Mouse (Mus musculus) liver, embryonic 14.5 days (tissue): Measurements from ENCODE around the gene Arid1b. TPM values are rescaled to one million over a fixed set of nuclear protein-coding genes. Genes with fewer than 3 reads are reported as not detected.

Experiments
- ATAC-seq: fragments of 200-750 bp; cut with Nextera tagmentation; 2 replicates; pipeline ENCODE4 v1.8.0; 2017; ENCODE audit warnings: moderate number of reproducible peaks, mild to moderate bottlenecking, moderate library complexity; ENCODE audit not compliant: insufficient read depth
- DNase-seq, 3 experiments: peaks; one replicate each; pipeline ENCODE4 v3.0.0-alpha.2; 2012 to 2013; ENCODE audit warnings: low read depth in 3 of 3, low spot score in 3 of 3
- H3K27ac ChIP-seq: fragments of 300-500 bp; sonication (generic); 2 replicates; pipeline ENCODE4 v1.5.1; 2014; ENCODE audit warnings: moderate library complexity, mild to moderate bottlenecking, control low read depth, inconsistent platforms
- H3K27me3 ChIP-seq: fragments of 300-500 bp; sonication (generic); 2 replicates; pipeline ENCODE4 v1.6.1; 2014; ENCODE audit warnings: mild to moderate bottlenecking, low read length, moderate library complexity; ENCODE audit not compliant: control insufficient read depth, insufficient read depth
- H3K36me3 ChIP-seq: fragments of 300-500 bp; sonication (generic); replicated peaks from 2 replicates; pipeline ENCODE4 v1.6.1; 2014; ENCODE audit warnings: low read depth; ENCODE audit not compliant: control insufficient read depth, insufficient read depth
- H3K4me1 ChIP-seq, 2 experiments: fragments of 200-500 bp in 1 of 2; fragments of 300-500 bp in 1 of 2; sonication (generic) in 1 of 2; replicated peaks; 2 replicates each; pipeline ENCODE4 v1.6.1; 2012 to 2014; ENCODE audit warnings: antibody characterized with exemption in 1 of 2, inconsistent platforms in 1 of 2, low read length in 1 of 2; ENCODE audit not compliant: control insufficient read depth in 2 of 2, insufficient read depth in 2 of 2
- H3K4me2 ChIP-seq: fragments of 300-500 bp; sonication (generic); 2 replicates; pipeline ENCODE4 v1.6.1; 2014; ENCODE audit warnings: low read depth, mild to moderate bottlenecking, control low read depth, moderate library complexity
- H3K4me3 ChIP-seq, 2 experiments: fragments of 200-500 bp in 1 of 2; fragments of 300-500 bp in 1 of 2; sonication (generic) in 1 of 2; 2 replicates each; pipeline ENCODE4 v1.5.1; 2012 to 2014; ENCODE audit warnings: low read depth in 2 of 2, low read length in 2 of 2, mild to moderate bottlenecking in 2 of 2, control low read depth in 1 of 2, inconsistent platforms in 1 of 2, moderate library complexity in 1 of 2; ENCODE audit not compliant: insufficient read depth in 1 of 2
- H3K9ac ChIP-seq: fragments of 300-500 bp; sonication (generic); replicated peaks from 2 replicates; pipeline ENCODE4 v1.6.1; 2014; ENCODE audit warnings: mild to moderate bottlenecking, control low read depth, moderate library complexity
- H3K9me3 ChIP-seq: fragments of 300-500 bp; sonication (generic); 2 replicates; pipeline ENCODE4 v1.6.1; 2016; ENCODE audit warnings: low read length, mixed read lengths; ENCODE audit not compliant: control insufficient read depth
- CTCF ChIP-seq: IDR thresholded peaks from 2 replicates; pipeline ENCODE4 v1.5.1; 2016; ENCODE audit warnings: antibody characterized with exemption, low read depth, control low read depth
- EP300 ChIP-seq: IDR thresholded peaks from 2 replicates; pipeline ENCODE4 v1.6.1; 2016; ENCODE audit warnings: antibody characterized with exemption, low read depth
- WGBS: fragments of 180-500 bp; shearing (Covaris S2); extraction: QIAGEN DNeasy Blood & Tissue Kit; methylation state at CpG from one replicate; pipeline ENCODE4 v1.1.7; 2014; ENCODE audit not compliant: insufficient replicate concordance; 5-methylcytosine and 5-hydroxymethylcytosine counted together
- polyA plus RNA-seq, 2 experiments: library from polyadenylated mRNA; depleted of rRNA in 1 of 2; stranded (reverse) in 1 of 2; unstranded in 1 of 2; fragments of >200 nt; fragmentation: Nextera tagmentation in 1 of 2; extraction: Ambion mirVana in 1 of 2; gene quantifications; 2 replicates each; pipeline versions ENCODE4 v1.2.1 to v1.2.3; 2012 to 2014

Gene Arid1b
- polyA plus RNA-seq, 2 experiments: 2.6 to 3.1 TPM

GRCm38 (mm10) chr17:5050970-5051530 is 56.9 kb downstream of the Arid1b start:
- WGBS: 67% methylated on average over 7 of the region's 7 CpGs
- no peak overlapping the region for H3K27ac ChIP-seq
- no peak overlapping the region for H3K4me2 ChIP-seq
- no peaks in the 10 kb centered on the region for H3K27me3 ChIP-seq
- ATAC-seq: no peak
- H3K9ac ChIP-seq: no peak overlapping the region
- H3K36me3 ChIP-seq: no peaks in the 10 kb centered on the region
- H3K4me3 ChIP-seq: no peak overlapping the region
- H3K9me3 ChIP-seq: no peaks in the 10 kb centered on the region
- H3K4me1 ChIP-seq: peaks cover 0 to 2% of the 10 kb centered on the region in 2 experiments; a peak in 1 of 4 replicates
- TF ChIP-seq EP300 (no peak), CTCF (no peak)
- no peak for DNase-seq

- no peak for DNase-seq
- no peaks in the 10 kb centered on the region for H3K36me3 ChIP-seq
- H3K4me3 ChIP-seq: no peak overlapping the region
- 71% methylated on average over 10 of the region's 10 CpGs for WGBS
- peaks cover 0 to 4% of the 10 kb centered on the region in 2 experiments; a peak in 2 of 4 replicates for H3K4me1 ChIP-seq
- no peak overlapping the region for H3K4me2 ChIP-seq
- no peak for ATAC-seq
- no peak overlapping the region for H3K9ac ChIP-seq
- no peak overlapping the region for H3K27ac ChIP-seq
- H3K27me3 ChIP-seq: no peaks in the 10 kb centered on the region
- H3K9me3 ChIP-seq: no peaks in the 10 kb centered on the region
- TF ChIP-seq CTCF: no peak
- no peak for TF ChIP-seq EP300
Observed at GRCm38 (mm10) chr17:5052091-5052799, 58.1 kb downstream of the Arid1b start.

GRCm38 (mm10) chr17:5052800-5053179 is 58.7 kb downstream of the Arid1b start:
- Histone ChIP-seq H3K36me3 (no peaks in the 10 kb centered on the region), H3K9ac (no peak overlapping the region), H3K4me2 (no peak overlapping the region), H3K4me3 (no peak overlapping the region), H3K4me1 (peaks cover 3 to 9% of the 10 kb centered on the region in 2 experiments; a peak in 3 of 4 replicates), H3K9me3 (no peaks in the 10 kb centered on the region), H3K27ac (no peak overlapping the region), H3K27me3 (no peaks in the 10 kb centered on the region)
- TF ChIP-seq EP300 (no peak), CTCF (no peak)
- 72% methylated on average over 4 of the region's 4 CpGs for WGBS
- no peak for ATAC-seq
- DNase-seq: no peak

- Histone ChIP-seq H3K27me3 (no peaks in the 10 kb centered on the region), H3K36me3 (no peaks in the 10 kb centered on the region), H3K9me3 (no peaks in the 10 kb centered on the region), H3K4me3 (no peak overlapping the region), H3K27ac (no peak overlapping the region), H3K9ac (no peak overlapping the region), H3K4me2 (no peak overlapping the region), H3K4me1 (peaks cover 7 to 11% of the 10 kb centered on the region in 2 experiments; a peak in 3 of 4 replicates)
- 80% methylated on average over 16 of the region's 16 CpGs for WGBS
- TF ChIP-seq CTCF: no peak
- TF ChIP-seq EP300: no peak
- DNase-seq (no peak), ATAC-seq (no peak)
Observed at GRCm38 (mm10) chr17:5053201-5053600, 59.1 kb downstream of the Arid1b start.

GRCm38 (mm10) chr17:5055412-5055811 is 61.3 kb downstream of the Arid1b start:
- ATAC-seq (no peak), DNase-seq (no peak)
- 37% methylated on average over 6 of the region's 6 CpGs for WGBS
- Histone ChIP-seq H3K9me3 (no peaks in the 10 kb centered on the region), H3K27me3 (no peaks in the 10 kb centered on the region), H3K9ac (no peak overlapping the region), H3K4me2 (no peak overlapping the region), H3K4me1 (peaks cover 15 to 27% of the 10 kb centered on the region in 2 experiments; a peak in 3 of 4 replicates), H3K4me3 (no peak overlapping the region), H3K36me3 (no peaks in the 10 kb centered on the region), H3K27ac (no peak overlapping the region)
- TF ChIP-seq CTCF (no peak), EP300 (no peak)
